Mouse (Mus musculus): ENCODE results near the gene Bcar3.

Gene Bcar3

GRCm38 (mm10) chr3:122510932-122511331 lies 217.0 kb downstream of the Bcar3 start:
- DNase-seq (ENCODE audit: low read depth, low spot score) = no peak

GRCm38 (mm10) chr3:122511721-122512619 lies 218.0 kb downstream of the Bcar3 start:
- no peak for DNase-seq (ENCODE audit: low read depth, low spot score)

- no peak for DNase-seq (ENCODE audit: low read depth, low spot score)
Measured at GRCm38 (mm10) chr3:122512725-122513375, 218.9 kb downstream of the Bcar3 start.

- no peak for DNase-seq (ENCODE audit: low read depth, low spot score)
Measured at GRCm38 (mm10) chr3:122515568-122516326, 221.8 kb downstream of the Bcar3 start.

GRCm38 (mm10) chr3:122516327-122516695 lies 222.4 kb downstream of the Bcar3 start:
- DNase-seq (ENCODE audit: low read depth, low spot score) = no peak

- no peak for DNase-seq (ENCODE audit: low read depth, low spot score)
Measured at GRCm38 (mm10) chr3:122517726-122518125, 223.8 kb downstream of the Bcar3 start.

GRCm38 (mm10) chr3:122518231-122518736 lies 224.3 kb downstream of the Bcar3 start:
- DNase-seq (ENCODE audit: low read depth, low spot score) = no peak

- DNase-seq (ENCODE audit: low read depth, low spot score) = no peak
Measured at GRCm38 (mm10) chr3:122519082-122519481, 225.1 kb downstream of the Bcar3 start.

GRCm38 (mm10) chr3:122520365-122520764 lies 226.4 kb downstream of the Bcar3 start:
- DNase-seq (ENCODE audit: low read depth, low spot score) = no peak

- DNase-seq (ENCODE audit: low read depth, low spot score) = no peak
Measured at GRCm38 (mm10) chr3:122520875-122521274, 226.9 kb downstream of the Bcar3 start.

GRCm38 (mm10) chr3:122521294-122521693 lies 227.4 kb downstream of the Bcar3 start:
- no peak for DNase-seq (ENCODE audit: low read depth, low spot score)

GRCm38 (mm10) chr3:122528477-122528876 lies 234.5 kb downstream of the Bcar3 start:
- DNase-seq (ENCODE audit: low read depth, low spot score) = no peak

- DNase-seq (ENCODE audit: low read depth, low spot score) = no peak
Measured at GRCm38 (mm10) chr3:122535938-122536703, 242.2 kb downstream of the Bcar3 start.

GRCm38 (mm10) chr3:122538851-122539250 lies 244.9 kb downstream of the Bcar3 start:
- DNase-seq (ENCODE audit: low read depth, low spot score) = no peak

- DNase-seq (ENCODE audit: low read depth, low spot score) = no peak
Measured at GRCm38 (mm10) chr3:122539961-122540690, 246.2 kb downstream of the Bcar3 start.

GRCm38 (mm10) chr3:122540918-122541317 lies 247.0 kb downstream of the Bcar3 start:
- DNase-seq (ENCODE audit: low read depth, low spot score) = no peak

GRCm38 (mm10) chr3:122545346-122545745 lies 251.4 kb downstream of the Bcar3 start:
- no peak for DNase-seq (ENCODE audit: low read depth, low spot score)

GRCm38 (mm10) chr3:122547469-122547868 lies 253.5 kb downstream of the Bcar3 start:
- DNase-seq (ENCODE audit: low read depth, low spot score) = no peak

GRCm38 (mm10) chr3:122551174-122551573 lies 257.2 kb downstream of the Bcar3 start:
- DNase-seq (ENCODE audit: low read depth, low spot score) = no peak

- DNase-seq (ENCODE audit: low read depth, low spot score) = no peak
Measured at GRCm38 (mm10) chr3:122557766-122558165, 263.8 kb downstream of the Bcar3 start.

Measured in CD4-positive helper T cell, adult 2 months (primary cell).